Mouse (Mus musculus) ES-E14 (cell line): ENCODE data around the gene Tspan31. TPM values are rescaled to one million over a fixed set of nuclear protein-coding genes. Genes with fewer than 3 reads are reported as not detected.

Experiments
- DNase-seq: peaks from one replicate; pipeline ENCODE4 v3.0.0-alpha.2; 2013; ENCODE audit warnings: low read depth, low spot score
- H3K27ac ChIP-seq: 2 replicates; pipeline ENCODE4 v1.5.1; 2012; ENCODE audit warnings: low read depth, mild to moderate bottlenecking, low read length, moderate library complexity, mixed read lengths; ENCODE audit not compliant: poor library complexity, insufficient read depth, severe bottlenecking
- H3K36me3 ChIP-seq: 2 replicates; pipeline ENCODE4 v1.6.1; 2012; ENCODE audit warnings: mild to moderate bottlenecking, low read length, moderate library complexity, mixed read lengths; ENCODE audit not compliant: control insufficient read depth, poor library complexity, insufficient read depth, severe bottlenecking
- H3K4me1 ChIP-seq, 2 experiments: fragments of 150-350 bp in 1 of 2; sonication (generic) in 1 of 2; 2 replicates each; pipeline ENCODE4 v1.6.1; 2012; ENCODE audit warnings: low read length in 2 of 2, mild to moderate bottlenecking in 1 of 2, mixed read lengths in 1 of 2; ENCODE audit not compliant: control insufficient read depth in 2 of 2, insufficient read depth in 2 of 2, poor library complexity in 1 of 2
- H3K4me3 ChIP-seq, 2 experiments: fragments of 150-350 bp in 1 of 2; sonication (generic) in 1 of 2; 2 replicates each; pipeline ENCODE4 v1.5.1; 2012; ENCODE audit warnings: low read length in 2 of 2, low read depth in 1 of 2, mild to moderate bottlenecking in 1 of 2, mixed read lengths in 1 of 2; ENCODE audit not compliant: insufficient read depth in 1 of 2, poor library complexity in 1 of 2, severe bottlenecking in 1 of 2
- H3K9ac ChIP-seq: 2 replicates; pipeline ENCODE4 v1.6.1; 2012; ENCODE audit warnings: low read depth, mild to moderate bottlenecking, low read length, mixed read lengths; ENCODE audit not compliant: poor library complexity, insufficient read depth, severe bottlenecking
- H3K9me3 ChIP-seq: fragments of 150-350 bp; sonication (generic); 2 replicates; pipeline ENCODE4 v1.6.1; 2012; ENCODE audit warnings: low read depth, mild to moderate bottlenecking, low read length; ENCODE audit not compliant: control insufficient read depth, insufficient read depth
- CHD2 ChIP-seq: IDR thresholded peaks from 2 replicates; pipeline ENCODE4 v1.6.1; 2014; ENCODE audit warnings: mild to moderate bottlenecking, low read depth, low read length, inconsistent platforms
- HCFC1 ChIP-seq: IDR thresholded peaks from 2 replicates; pipeline ENCODE4 v1.6.1; 2012; ENCODE audit warnings: low read length, inconsistent platforms, borderline replicate concordance; ENCODE audit not compliant: insufficient read depth
- MAFK ChIP-seq: IDR thresholded peaks from 2 replicates; pipeline ENCODE4 v1.6.1; 2014; ENCODE audit warnings: mild to moderate bottlenecking, low read depth, low read length, inconsistent platforms; ENCODE audit not compliant: insufficient read depth
- ZC3H11A ChIP-seq: IDR thresholded peaks from 2 replicates; pipeline ENCODE4 v1.6.1; 2012; ENCODE audit warnings: low read depth, mild to moderate bottlenecking, inconsistent platforms, low read length, borderline replicate concordance
- ZNF384 ChIP-seq: IDR thresholded peaks from 2 replicates; pipeline ENCODE4 v1.6.1; 2012; ENCODE audit warnings: low read depth, low read length, inconsistent platforms
- in situ Hi-C, 2 experiments: fragments of 600-800 bp; cut with MboI; formaldehyde crosslinking; loops; one replicate each; pipeline ENCODE4 v1.15.1; 2025; ENCODE audit warnings: low sequenced_read_pairs in 2 of 2, inconsistent platforms in 1 of 2; ENCODE audit not compliant: unreplicated experiment in 2 of 2
- total RNA-seq: library from RNA; depleted of rRNA; stranded (reverse); fragments of 300-350 nt; gene quantifications from 2 replicates; pipeline ENCODE4 v1.2.3, GENCODE M21; 2012; rRNA removed

Tspan31 gene
- total RNA-seq, 1 experiment, result 121 TPM

- Histone ChIP-seq H3K27ac (peak within 1 kb of the TSS; percentile 54), H3K4me1 (peaks cover 0 to 9% of the 10 kb centered on the region in 2 experiments; a peak in 1 of 4 replicates), H3K36me3 (peaks cover 18% of the 10 kb centered on the region), H3K9me3 (no peaks in the 10 kb centered on the region), H3K4me3 (peak within 1 kb of the TSS; percentile 82 to 98), H3K9ac (peak within 1 kb of the TSS; percentile 94)
- TF ChIP-seq MAFK, result no peak
- TF ChIP-seq CHD2, result 0 out of 2 replicates have a peak, but pooled peaks have one; percentile 37
- peak; percentile 52; the same call in 1 of the 2 replicates for TF ChIP-seq ZC3H11A
- no peak for TF ChIP-seq ZNF384
- TF ChIP-seq HCFC1, result peak; percentile 79
- in situ Hi-C loops, result no loop called here
- DNase-seq, result peak; percentile 81
Measured at GRCm38 (mm10) chr10:127030336-127031296, 39.4 kb downstream of the Tspan31 start, which contains the start of gene Tsfm. TSS of gene Tsfm (minus strand) at chr10:127030840.

- no peak overlapping the region for H3K27ac ChIP-seq
- TF ChIP-seq ZC3H11A (no peak), ZNF384 (no peak), CHD2 (no peak), MAFK (no peak), HCFC1 (no peak)
- no peaks in the 10 kb centered on the region for H3K9me3 ChIP-seq
- in situ Hi-C loops, result no loop called here
- H3K4me1 ChIP-seq, result peaks cover 0 to 4% of the 10 kb centered on the region in 2 experiments; a peak in 1 of 4 replicates
- no peak for DNase-seq
- peaks cover 12% of the 10 kb centered on the region for H3K36me3 ChIP-seq
- H3K4me3 ChIP-seq, result no peak overlapping the region
- no peak overlapping the region for H3K9ac ChIP-seq
Measured at GRCm38 (mm10) chr10:127018422-127018821, 51.6 kb downstream of the Tspan31 start.

Other genes with a start within 250 kb of the Tspan31 start
- gene Atp23, start 168.9 kb downstream of the Tspan31 start, total RNA-seq, result 12.1 and 12.2 TPM in 2 replicates
- gene Ctdsp2, start 91.5 kb downstream of the Tspan31 start, total RNA-seq, result 28.5 and 38.1 TPM in 2 replicates
- gene Avil, start 69.6 kb downstream of the Tspan31 start, total RNA-seq, result 0.18 and 0.32 TPM in 2 replicates
- 52.8 and 60.9 TPM in 2 replicates for gene Tsfm, start 39.4 kb downstream of the Tspan31 start, total RNA-seq
- gene Mettl1, start 28.9 kb downstream of the Tspan31 start, total RNA-seq, result 20.4 and 21.4 TPM in 2 replicates
- 0.11 and 0.49 TPM in 2 replicates for gene Eef1akmt3, start 28.8 kb downstream of the Tspan31 start, total RNA-seq
- 0.40 and 0.74 TPM in 2 replicates for gene Cyp27b1, start 22.0 kb downstream of the Tspan31 start, total RNA-seq
- 4.6 and 8.3 TPM in 2 replicates for gene March9, start 10.1 kb downstream of the Tspan31 start, total RNA-seq
- 502 and 522 TPM in 2 replicates for gene Cdk4, start 6.7 kb downstream of the Tspan31 start, total RNA-seq
- gene Agap2, start 5.0 kb upstream of the Tspan31 start, total RNA-seq, result 1.4 and 2.0 TPM in 2 replicates
- gene Os9, start 50.9 kb upstream of the Tspan31 start, total RNA-seq, result 29.4 and 48.6 TPM in 2 replicates
- gene B4galnt1, start 95.0 kb upstream of the Tspan31 start, total RNA-seq, result 4.5 and 8.6 TPM in 2 replicates
- gene Slc26a10, start 110.4 kb upstream of the Tspan31 start, total RNA-seq, result 7.4 and 12.2 TPM in 2 replicates
- gene Arhgef25, start 119.8 kb upstream of the Tspan31 start, total RNA-seq, result 39.2 and 87.7 TPM in 2 replicates
- 29.5 and 75.5 TPM in 2 replicates for gene Dtx3, start 125.5 kb upstream of the Tspan31 start, total RNA-seq
- gene Pip4k2c, start 141.3 kb upstream of the Tspan31 start, total RNA-seq, result 41.7 and 47.4 TPM in 2 replicates
- 6.2 and 11.2 TPM in 2 replicates for gene Kif5a, start 193.1 kb upstream of the Tspan31 start, total RNA-seq
- gene Dctn2, start 196.1 kb upstream of the Tspan31 start, total RNA-seq, result 139 and 157 TPM in 2 replicates
- 15.8 and 18.0 TPM in 2 replicates for gene Mbd6, start 218.8 kb upstream of the Tspan31 start, total RNA-seq
- 206 and 377 TPM in 2 replicates for gene Mars, start 241.5 kb upstream of the Tspan31 start, total RNA-seq